In the genomic region with DNA sequence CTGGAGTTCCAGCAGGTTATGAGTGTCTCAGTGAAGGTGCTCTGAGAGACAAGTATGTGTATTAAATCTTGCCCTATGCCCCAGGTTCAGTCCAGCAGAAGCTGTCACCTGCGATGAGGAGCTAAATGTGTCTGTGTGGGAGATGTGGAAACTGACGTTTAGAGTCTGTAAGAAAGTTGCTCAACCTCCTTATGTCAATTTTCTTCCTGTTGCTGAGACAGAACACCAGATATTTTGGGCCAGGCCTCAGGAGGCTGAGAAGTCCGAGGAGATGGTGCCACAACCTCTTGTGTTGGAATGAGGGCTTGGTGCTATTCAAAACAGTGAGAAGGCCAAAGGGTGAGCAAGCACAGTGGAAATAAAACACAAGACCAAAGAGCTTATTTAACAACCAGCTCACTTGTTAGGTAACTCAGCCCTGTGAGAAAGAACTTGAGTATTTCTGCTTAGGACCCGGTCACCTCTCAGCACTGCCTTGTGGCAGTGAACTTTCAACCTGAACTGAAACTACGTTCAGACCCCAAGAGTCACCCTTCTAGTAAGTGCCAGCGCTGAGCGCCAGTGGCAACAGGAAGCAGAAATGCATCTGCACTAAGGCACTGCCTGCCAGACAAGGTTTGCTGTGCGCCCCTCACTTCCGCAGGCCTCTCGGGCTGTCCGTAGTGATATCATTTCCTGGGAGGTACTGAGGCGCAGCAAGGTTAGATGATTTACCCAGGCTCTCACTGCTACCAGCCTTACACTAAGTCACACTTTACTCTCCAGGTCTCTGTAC, we compare ENCODE assay signal across 11 mouse cellular contexts. TPM values are rescaled to one million over a fixed set of nuclear protein-coding genes. Genes with fewer than 3 reads are reported as not detected.
A peak's percentile ranks its signal among the peaks of the same experiment; 100 is the strongest.
DNase-seq lines count a peak whose midpoint lies in the region; ATAC-seq lines count a peak whose summit lies in the region.
"Had no signal": no experiment of that assay in that cellular context is flagged by ENCODE, and none has a peak within 500 bp of the region (broad histone marks: within the 10 kb centered on the region; RNA-seq: fewer than 3 reads in every experiment).

No protein-coding gene starts in this region.

- no peak overlapping the region for H3K4me3 ChIP-seq in macrophage (ENCODE audit: inconsistent target)
- no peak overlapping the region for H3K4me3 ChIP-seq in forebrain, embryonic 14.5 days (ENCODE audit: low read depth, low read length)
- H3K4me3 ChIP-seq: hindbrain, embryonic 12.5 days had no signal

- H3K79me2 ChIP-seq in macrophage (ENCODE audit: inconsistent target) = no peaks in the 10 kb centered on the region

- peak; percentile 5 for DNase-seq in kidney, adult 9 months
- no peak for DNase-seq in kidney, adult 18-20 months
- peak; percentile 90 for DNase-seq in thymus, postnatal 0 days (ENCODE audit: low spot score)
- no peak for DNase-seq in frontal cortex, postnatal 14 days (ENCODE audit: low spot score in 2 of 2)
- DNase-seq in forebrain, embryonic 14.5 days (ENCODE audit: low spot score) = no peak
- no peak for DNase-seq in urinary bladder, postnatal 25 days (ENCODE audit: low spot score)
- DNase-seq: right cerebral cortex, postnatal 14 days had no signal

- ATAC-seq in granulocyte monocyte progenitor cell, adult 5-6 weeks (replicated peaks; ENCODE audit: poor library complexity, severe bottlenecking) = peak; percentile 94
- no peak for ATAC-seq in forebrain, embryonic 14.5 days

- no peaks in the 10 kb centered on the region for H3K36me3 ChIP-seq in macrophage (ENCODE audit: inconsistent target)
- no peaks in the 10 kb centered on the region for H3K36me3 ChIP-seq in forebrain, embryonic 14.5 days (ENCODE audit: control insufficient read depth, insufficient read depth, low read length)
- H3K36me3 ChIP-seq: G1E; hindbrain, embryonic 12.5 days had no signal

- H3K4me2 ChIP-seq in forebrain, embryonic 14.5 days (ENCODE audit: low read length) = no peak overlapping the region
- H3K4me2 ChIP-seq: hindbrain, embryonic 12.5 days had no signal

- no peak overlapping the region for H3K9ac ChIP-seq in forebrain, embryonic 14.5 days (ENCODE audit: low read length)
- H3K9ac ChIP-seq: hindbrain, embryonic 12.5 days had no signal

- H3K9me3 ChIP-seq in forebrain, embryonic 14.5 days (replicated peaks; ENCODE audit: control insufficient read depth, low read length) = no peaks in the 10 kb centered on the region
- H3K9me3 ChIP-seq: G1E; hindbrain, embryonic 12.5 days had no signal

- WGBS in macrophage (ENCODE audit: missing documents) = 6% methylated on average over 11 of the region's 12 CpGs
- whole genome bisulfite sequencing in forebrain, embryonic 14.5 days = 92% methylated on average over 12 of the region's 12 CpGs

- no peaks in the 10 kb centered on the region for H3K4me1 ChIP-seq in forebrain, embryonic 14.5 days (ENCODE audit: control insufficient read depth, insufficient read depth, low read length)
- H3K4me1 ChIP-seq: hindbrain, embryonic 12.5 days had no signal

- no peaks in the 10 kb centered on the region for H3K27me3 ChIP-seq in forebrain, embryonic 14.5 days (replicated peaks; ENCODE audit: control insufficient read depth, insufficient read depth, low read length)
- H3K27me3 ChIP-seq: hindbrain, embryonic 12.5 days had no signal

- H3K27ac ChIP-seq in macrophage = peak overlapping the region; percentile 34
- no peak overlapping the region for H3K27ac ChIP-seq in forebrain, embryonic 14.5 days (ENCODE audit: low read depth, low read length)
- H3K27ac ChIP-seq: hindbrain, embryonic 12.5 days had no signal

RNA-seq across cellular contexts. Expression of a gene that starts 17.3 kb away (rescaled TPM):
- total RNA-seq in granulocyte monocyte progenitor cell, adult 5-6 weeks (2014; fragmentation: Nextera tagmentation) = 16.0 and 26.1 TPM in 2 replicates
- 12.0 and 14.6 TPM in 2 replicates for total RNA-seq in granulocyte monocyte progenitor cell, adult 5-6 weeks (2017)
- 10 to 100 TPM in 19 of 26 experiments, 1 to 10 TPM in 7; 7.9 to 29.9 (median 13.0) TPM for total RNA-seq in macrophage (2018; cell fraction: chromatin; rRNA removed)
- 10 to 100 TPM in 11 of 26 experiments, 1 to 10 TPM in 15; 4.3 to 16.8 (median 9.6) TPM for total RNA-seq in macrophage (2018; cell fraction: cytosol; rRNA removed)
- 10 to 100 TPM in 20 of 26 experiments, 1 to 10 TPM in 6; 6.4 to 30.8 (median 13.9) TPM for total RNA-seq in macrophage (2018; cell fraction: nucleus; rRNA removed)
- 8.3 to 17.9 TPM (median 10.7 TPM) in 3 replicates for polyA plus RNA-seq in macrophage (2018)
- polyA plus RNA-seq in thymus, postnatal 0 days (2015; fragmentation: Nextera tagmentation; extraction: Ambion mirVana) = 29.6 and 30.5 TPM in 2 replicates
- polyA plus RNA-seq in forebrain, embryonic 14.5 days (2014; fragmentation: Nextera tagmentation; extraction: Ambion mirVana) = 9.7 and 9.9 TPM in 2 replicates
- total RNA-seq: G1E had no signal
- polyA plus RNA-seq: G1E had no signal

RNA-seq across cellular contexts. Expression of a gene that starts 56.9 kb away (rescaled TPM):
- not detected in 2 replicates for total RNA-seq in granulocyte monocyte progenitor cell, adult 5-6 weeks (2014; fragmentation: Nextera tagmentation)
- not detected in 2 replicates for total RNA-seq in granulocyte monocyte progenitor cell, adult 5-6 weeks (2017)
- not detected for total RNA-seq in macrophage (2018; cell fraction: chromatin; rRNA removed)
- not detected for total RNA-seq in macrophage (2018; cell fraction: cytosol; rRNA removed)
- not detected for total RNA-seq in macrophage (2018; cell fraction: nucleus; rRNA removed)
- polyA plus RNA-seq in macrophage (2018) = not detected in 3 replicates
- polyA plus RNA-seq in thymus, postnatal 0 days (2015; fragmentation: Nextera tagmentation; extraction: Ambion mirVana) = not detected in 2 replicates
- 0.37 TPM in 1 of 2 replicates, not detected in the other for polyA plus RNA-seq in forebrain, embryonic 14.5 days (2014; fragmentation: Nextera tagmentation; extraction: Ambion mirVana)
- total RNA-seq: G1E had no signal
- polyA plus RNA-seq: G1E had no signal

Comparison
In these comparisons a context has a peak if more than half of its experiments do, and no peak if none do; other contexts are left out.
1. DNase-seq: peak in kidney, adult 9 months (single experiment) and thymus, postnatal 0 days (single experiment); none in kidney, adult 18-20 months (single experiment), frontal cortex, postnatal 14 days (0 of 2), forebrain, embryonic 14.5 days (single experiment) and urinary bladder, postnatal 25 days (single experiment).